Mouse (Mus musculus) ovary, postnatal 10 days (tissue): ENCODE results near the gene Ikzf3.
A peak's percentile ranks its signal among the peaks of the same experiment; 100 is the strongest.

Source experiments
- DNase-seq: peaks from one replicate; pipeline ENCODE4 v3.0.0; 2022; ENCODE audit warnings: low spot score

The Ikzf3 gene

GRCm38 (mm10) chr11:98568326-98568725 lies 22.5 kb upstream of the Ikzf3 start:
- no peak for DNase-seq

- no peak for DNase-seq
These were observed 18.1 kb upstream of the Ikzf3 start for GRCm38 (mm10) chr11:98563921-98564414.

- no peak for DNase-seq
These were observed 17.2 kb upstream of the Ikzf3 start for GRCm38 (mm10) chr11:98563025-98563424.

- no peak for DNase-seq
These were observed 15.1 kb upstream of the Ikzf3 start for GRCm38 (mm10) chr11:98560942-98561341.

GRCm38 (mm10) chr11:98555124-98555700 lies 9.4 kb upstream of the Ikzf3 start:
- DNase-seq = no peak

GRCm38 (mm10) chr11:98553966-98554365 lies 8.1 kb upstream of the Ikzf3 start:
- no peak for DNase-seq

- DNase-seq = peak; percentile 78
These were observed 5.4 kb upstream of the Ikzf3 start, which contains the start of gene Zpbp2 for GRCm38 (mm10) chr11:98550975-98551828. Gene Zpbp2, plus strand, starts transcription at chr11:98551097.

- DNase-seq = no peak
These were observed 4.6 kb upstream of the Ikzf3 start for GRCm38 (mm10) chr11:98550311-98550974.

- DNase-seq = no peak
These were observed 3.5 kb upstream of the Ikzf3 start for GRCm38 (mm10) chr11:98549363-98549762.

- no peak for DNase-seq
These were observed 1.5 kb upstream of the Ikzf3 start for GRCm38 (mm10) chr11:98547308-98547693.

GRCm38 (mm10) chr11:98546529-98547307 lies 887 bp upstream of the Ikzf3 start:
- no peak for DNase-seq

GRCm38 (mm10) chr11:98544890-98545677 lies 747 bp downstream of the Ikzf3 start:
- no peak for DNase-seq

GRCm38 (mm10) chr11:98543414-98543813 lies 2.4 kb downstream of the Ikzf3 start:
- DNase-seq = no peak

- DNase-seq = no peak
These were observed 3.3 kb downstream of the Ikzf3 start for GRCm38 (mm10) chr11:98542553-98542952.

- no peak for DNase-seq
These were observed 5.5 kb downstream of the Ikzf3 start for GRCm38 (mm10) chr11:98540319-98540718.

GRCm38 (mm10) chr11:98537480-98538034 lies 8.3 kb downstream of the Ikzf3 start:
- no peak for DNase-seq

- DNase-seq = no peak
These were observed 18.9 kb downstream of the Ikzf3 start for GRCm38 (mm10) chr11:98526824-98527461.

- DNase-seq = no peak
These were observed 20.7 kb downstream of the Ikzf3 start for GRCm38 (mm10) chr11:98525140-98525539.

- DNase-seq = no peak
These were observed 25.4 kb downstream of the Ikzf3 start for GRCm38 (mm10) chr11:98520468-98520867.

- no peak for DNase-seq
These were observed 32.4 kb downstream of the Ikzf3 start for GRCm38 (mm10) chr11:98513356-98513936.
